Mouse (Mus musculus): ENCODE data around the gene Astn1. TPM values are rescaled to one million over a fixed set of nuclear protein-coding genes. Genes with fewer than 3 reads are reported as not detected.

The Astn1 gene
- polyA plus RNA-seq, 1 experiment from 2014 or later: 38.4 TPM

DNA sequence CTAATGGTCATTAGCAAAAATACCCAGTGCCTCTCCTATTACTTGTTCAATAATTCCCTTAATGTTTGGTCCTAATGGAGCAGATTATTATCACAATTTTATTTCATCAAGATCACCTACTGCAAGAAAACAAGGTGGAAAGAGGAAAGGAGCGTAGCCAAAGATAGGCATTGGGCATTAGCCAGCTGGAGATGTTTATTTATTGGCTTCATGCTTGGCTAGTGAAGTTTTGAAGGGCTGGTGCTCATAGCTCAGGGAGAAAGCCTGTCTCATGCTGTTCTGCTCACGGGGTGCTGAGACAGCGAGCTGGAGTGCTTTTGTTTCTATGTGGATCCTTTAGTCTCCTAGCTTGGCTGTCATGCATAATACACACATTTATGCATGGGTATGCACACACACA lies 131.2 kb downstream of the Astn1 start:
- 70% methylated on average over 3 of the region's 3 CpGs for WGBS
- H3K27ac ChIP-seq (ENCODE audit: low read depth, low read length): no peak overlapping the region
- peaks cover 16% of the 10 kb centered on the region; the same call in 1 of the 2 replicates for H3K4me1 ChIP-seq (ENCODE audit: control insufficient read depth, insufficient read depth, low read length)
- no peak overlapping the region for H3K9ac ChIP-seq (ENCODE audit: low read length)
- H3K4me3 ChIP-seq (ENCODE audit: low read depth, low read length): no peak overlapping the region
- no peaks in the 10 kb centered on the region for H3K9me3 ChIP-seq (replicated peaks; ENCODE audit: control insufficient read depth, low read length)
- ATAC-seq (no peak), DNase-seq (ENCODE audit: low spot score) (no peak)
- no peaks in the 10 kb centered on the region for H3K27me3 ChIP-seq (replicated peaks; ENCODE audit: control insufficient read depth, insufficient read depth, low read length)
- H3K36me3 ChIP-seq (ENCODE audit: control insufficient read depth, insufficient read depth, low read length): no peaks in the 10 kb centered on the region
- H3K4me2 ChIP-seq (ENCODE audit: low read length): no peak overlapping the region

DNA sequence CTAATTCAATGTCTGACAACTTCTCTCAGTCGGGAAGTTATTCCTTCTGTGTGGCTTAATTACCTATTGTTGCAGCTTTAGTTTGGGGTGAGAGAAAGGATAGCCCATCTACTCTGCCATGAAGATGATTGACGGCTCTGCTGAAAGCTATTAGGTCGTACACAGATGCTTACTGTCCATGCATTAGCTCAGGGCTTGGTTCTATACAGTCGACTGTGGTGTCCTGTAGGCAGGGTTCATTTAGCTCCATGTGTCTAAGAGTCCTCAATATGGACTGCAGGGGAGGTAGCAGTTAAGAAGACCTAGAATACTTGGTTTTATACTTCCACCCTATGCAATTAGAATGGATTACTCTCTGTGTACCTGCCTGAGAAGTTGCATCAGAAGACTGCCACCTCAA lies 138.1 kb downstream of the Astn1 start:
- 56% methylated on average over 4 of the region's 4 CpGs for WGBS

DNA sequence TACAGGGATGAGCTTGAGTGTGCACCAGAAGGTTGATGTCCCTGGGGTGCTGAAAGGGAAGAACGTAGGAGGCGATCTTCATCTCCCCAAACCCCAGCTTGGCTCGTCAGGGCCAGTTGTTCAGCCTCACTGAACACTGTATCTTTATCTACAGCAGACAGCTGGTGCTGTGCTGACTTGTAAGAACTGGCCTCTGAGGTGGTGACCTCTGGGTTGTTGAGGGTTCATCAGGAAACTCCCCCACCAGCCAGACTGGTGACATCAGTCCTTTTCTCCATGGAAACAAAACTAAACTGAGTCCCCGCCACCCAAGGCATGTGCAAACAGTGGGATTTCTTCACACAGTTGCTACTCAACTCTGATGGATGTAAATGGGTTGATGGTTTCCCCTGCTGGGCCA lies 138.9 kb downstream of the Astn1 start:
- DNase-seq (ENCODE audit: low spot score) (no peak), ATAC-seq (no peak)
- no peaks in the 10 kb centered on the region for H3K27me3 ChIP-seq (replicated peaks; ENCODE audit: control insufficient read depth, insufficient read depth, low read length)
- H3K4me3 ChIP-seq (ENCODE audit: low read depth, low read length): no peak overlapping the region
- H3K27ac ChIP-seq (ENCODE audit: low read depth, low read length): no peak overlapping the region
- H3K9me3 ChIP-seq (replicated peaks; ENCODE audit: control insufficient read depth, low read length): no peaks in the 10 kb centered on the region
- H3K4me2 ChIP-seq (ENCODE audit: low read length): no peak overlapping the region
- no peaks in the 10 kb centered on the region for H3K4me1 ChIP-seq (ENCODE audit: control insufficient read depth, insufficient read depth, low read length)
- H3K9ac ChIP-seq (ENCODE audit: low read length): no peak overlapping the region
- WGBS: 83% methylated on average over 4 of the region's 4 CpGs
- H3K36me3 ChIP-seq (ENCODE audit: control insufficient read depth, insufficient read depth, low read length): peaks cover 12% of the 10 kb centered on the region

More for the DNA sequence above, 138.1 kb downstream of the Astn1 start:
- H3K4me1 ChIP-seq (ENCODE audit: control insufficient read depth, insufficient read depth, low read length): no peaks in the 10 kb centered on the region
- H3K9me3 ChIP-seq (replicated peaks; ENCODE audit: control insufficient read depth, low read length): no peaks in the 10 kb centered on the region
- no peak overlapping the region for H3K4me3 ChIP-seq (ENCODE audit: low read depth, low read length)
- H3K9ac ChIP-seq (ENCODE audit: low read length): no peak overlapping the region
- peaks cover 5% of the 10 kb centered on the region for H3K36me3 ChIP-seq (ENCODE audit: control insufficient read depth, insufficient read depth, low read length)
- no peak for DNase-seq (ENCODE audit: low spot score)
- H3K27me3 ChIP-seq (replicated peaks; ENCODE audit: control insufficient read depth, insufficient read depth, low read length): no peaks in the 10 kb centered on the region
- no peak overlapping the region for H3K4me2 ChIP-seq (ENCODE audit: low read length)
- no peak for ATAC-seq
- H3K27ac ChIP-seq (ENCODE audit: low read depth, low read length): no peak overlapping the region

DNA sequence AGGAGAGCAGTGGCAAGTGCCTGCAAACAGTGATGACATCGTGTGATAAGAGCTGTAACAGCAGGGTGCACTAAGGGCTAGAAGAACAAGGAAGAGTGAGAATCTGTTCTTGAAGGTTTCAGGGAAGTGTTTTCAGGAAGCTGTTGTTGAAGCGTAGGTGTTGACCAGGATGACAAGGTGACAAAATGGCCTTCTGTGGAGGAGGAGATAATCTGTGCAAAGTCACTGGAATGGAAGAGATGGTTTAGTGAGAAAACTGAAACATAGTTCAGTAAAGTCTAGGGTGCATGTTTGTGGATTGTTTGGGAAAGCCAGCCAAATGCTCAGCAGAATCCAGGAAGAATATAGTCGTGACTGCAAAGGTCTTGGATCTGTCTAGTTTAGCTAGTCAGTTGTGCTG lies 145.5 kb downstream of the Astn1 start:
- no peaks in the 10 kb centered on the region for H3K9me3 ChIP-seq (replicated peaks; ENCODE audit: control insufficient read depth, low read length)
- H3K4me1 ChIP-seq (ENCODE audit: control insufficient read depth, insufficient read depth, low read length): no peaks in the 10 kb centered on the region
- H3K27ac ChIP-seq (ENCODE audit: low read depth, low read length): no peak overlapping the region
- H3K27me3 ChIP-seq (replicated peaks; ENCODE audit: control insufficient read depth, insufficient read depth, low read length): no peaks in the 10 kb centered on the region
- DNase-seq (ENCODE audit: low spot score): no peak
- H3K4me2 ChIP-seq (ENCODE audit: low read length): no peak overlapping the region
- no peak for ATAC-seq
- 75% methylated on average over 3 of the region's 3 CpGs for WGBS
- no peak overlapping the region for H3K4me3 ChIP-seq (ENCODE audit: low read depth, low read length)
- peaks cover 46% of the 10 kb centered on the region for H3K36me3 ChIP-seq (ENCODE audit: control insufficient read depth, insufficient read depth, low read length)
- no peak overlapping the region for H3K9ac ChIP-seq (ENCODE audit: low read length)

DNA sequence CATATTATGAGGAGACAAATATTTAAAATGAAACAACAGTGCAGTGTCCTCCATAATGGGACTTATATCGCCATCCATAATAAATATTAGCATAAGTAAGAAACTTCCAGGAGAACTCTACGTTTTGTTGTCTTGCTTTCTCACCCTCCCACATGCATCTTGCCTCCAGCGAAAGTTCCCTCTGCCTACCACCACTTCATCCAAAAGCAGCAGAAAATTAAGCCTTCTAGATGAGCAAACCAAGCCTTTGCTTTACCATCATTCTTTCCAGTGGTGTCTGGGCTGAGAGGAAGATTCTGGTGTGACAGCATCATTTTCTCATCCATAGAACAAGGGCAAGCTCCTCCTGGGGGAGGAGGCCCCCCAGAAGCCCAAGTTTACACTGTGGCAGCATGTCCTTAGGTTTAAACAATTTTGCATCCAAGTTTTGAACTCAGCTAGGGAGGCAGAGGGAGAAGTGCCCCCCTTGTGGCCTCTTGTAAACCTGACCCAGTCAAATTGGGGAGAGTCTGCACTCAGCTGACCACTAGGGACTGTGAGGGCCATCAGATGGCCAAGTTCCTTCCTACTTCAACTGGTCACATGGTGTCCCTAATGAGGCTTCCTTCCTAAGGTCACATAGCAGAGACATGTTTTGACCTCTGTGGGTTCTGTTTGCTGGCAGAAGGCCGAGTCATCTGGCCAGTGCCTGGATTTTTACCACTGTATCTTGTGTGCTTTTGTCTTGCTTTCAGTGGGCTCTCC lies 147.2 kb downstream of the Astn1 start:
- Histone ChIP-seq H3K4me1 (ENCODE audit: control insufficient read depth, insufficient read depth, low read length) (peaks cover 2% of the 10 kb centered on the region; the same call in 1 of the 2 replicates), H3K27ac (ENCODE audit: low read depth, low read length) (no peak overlapping the region), H3K4me3 (ENCODE audit: low read depth, low read length) (no peak overlapping the region), H3K27me3 (replicated peaks; ENCODE audit: control insufficient read depth, insufficient read depth, low read length) (no peaks in the 10 kb centered on the region), H3K9me3 (replicated peaks; ENCODE audit: control insufficient read depth, low read length) (no peaks in the 10 kb centered on the region), H3K4me2 (ENCODE audit: low read length) (no peak overlapping the region), H3K36me3 (ENCODE audit: control insufficient read depth, insufficient read depth, low read length) (peaks cover 56% of the 10 kb centered on the region), H3K9ac (ENCODE audit: low read length) (no peak overlapping the region)
- 92% methylated on average over 4 of the region's 4 CpGs for WGBS
- DNase-seq (ENCODE audit: low spot score) (no peak), ATAC-seq (no peak)

DNA sequence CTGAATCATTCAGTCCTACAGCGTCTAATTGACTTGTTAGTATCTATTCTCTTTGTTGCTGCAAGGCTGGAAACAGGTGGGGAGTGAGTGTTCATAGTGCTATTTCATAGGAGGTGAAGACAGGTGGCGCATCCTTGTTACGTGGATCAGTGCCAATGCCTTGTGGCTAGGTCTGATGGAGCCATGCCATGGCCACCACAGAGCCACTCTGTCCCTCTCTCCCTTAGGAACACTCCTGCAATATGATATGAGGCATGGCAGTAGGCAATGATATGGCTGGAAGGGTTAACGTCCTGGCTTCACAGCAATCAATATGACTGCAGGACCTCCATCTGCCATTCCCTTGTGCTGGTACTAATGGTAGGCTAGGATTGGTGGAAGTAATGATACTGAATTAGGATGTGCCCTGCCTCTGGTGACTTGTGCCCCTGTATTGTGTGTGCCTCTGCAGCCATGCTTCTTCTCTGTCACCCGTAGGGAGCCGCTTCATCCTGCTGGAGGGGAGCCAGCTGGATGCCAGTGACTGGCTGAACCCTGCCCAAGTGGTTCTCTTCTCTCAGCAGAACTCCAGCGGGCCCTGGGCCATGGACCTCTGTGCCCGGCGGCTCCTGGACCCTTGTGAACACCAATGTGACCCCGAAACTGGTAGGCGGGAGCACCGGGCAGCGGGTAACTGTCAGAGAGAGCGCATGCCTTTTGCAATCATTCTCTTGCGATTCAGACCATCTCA lies 148.6 kb downstream of the Astn1 start:
- no peak for ATAC-seq
- H3K27ac ChIP-seq (ENCODE audit: low read depth, low read length): no peak overlapping the region
- H3K4me1 ChIP-seq (ENCODE audit: control insufficient read depth, insufficient read depth, low read length): peaks cover 2% of the 10 kb centered on the region; the same call in 1 of the 2 replicates
- no peak overlapping the region for H3K4me2 ChIP-seq (ENCODE audit: low read length)
- no peak overlapping the region for H3K9ac ChIP-seq (ENCODE audit: low read length)
- H3K4me3 ChIP-seq (ENCODE audit: low read depth, low read length): no peak overlapping the region
- no peak for DNase-seq (ENCODE audit: low spot score)
- no peaks in the 10 kb centered on the region for H3K27me3 ChIP-seq (replicated peaks; ENCODE audit: control insufficient read depth, insufficient read depth, low read length)
- H3K9me3 ChIP-seq (replicated peaks; ENCODE audit: control insufficient read depth, low read length): no peaks in the 10 kb centered on the region
- 91% methylated on average over 15 of the region's 15 CpGs for WGBS
- H3K36me3 ChIP-seq (ENCODE audit: control insufficient read depth, insufficient read depth, low read length): peaks cover 50% of the 10 kb centered on the region

DNA sequence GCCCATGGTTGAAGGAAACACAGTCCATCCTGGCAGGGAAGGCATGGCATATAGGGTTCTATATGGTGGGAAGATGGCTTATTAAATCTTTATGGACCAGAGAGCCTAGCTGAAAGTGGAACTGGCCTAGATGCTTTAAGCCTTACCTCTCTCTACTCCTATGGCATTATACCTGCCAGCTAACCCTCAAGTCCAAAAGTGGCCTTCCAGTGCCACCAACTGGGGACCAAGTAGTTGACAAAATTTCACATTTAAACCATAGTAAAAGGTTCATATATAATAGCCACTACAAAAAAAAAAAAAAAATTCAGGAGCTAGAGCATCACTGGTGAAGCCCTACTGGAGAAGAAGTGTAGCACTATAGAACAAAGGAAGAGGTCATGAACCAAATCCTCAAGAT lies 150.0 kb downstream of the Astn1 start:
- DNase-seq (ENCODE audit: low spot score) (no peak), ATAC-seq (no peak)
- no peaks in the 10 kb centered on the region for H3K9me3 ChIP-seq (replicated peaks; ENCODE audit: control insufficient read depth, low read length)
- H3K9ac ChIP-seq (ENCODE audit: low read length): no peak overlapping the region
- H3K27ac ChIP-seq (ENCODE audit: low read depth, low read length): no peak overlapping the region
- peaks cover 46% of the 10 kb centered on the region for H3K36me3 ChIP-seq (ENCODE audit: control insufficient read depth, insufficient read depth, low read length)
- H3K27me3 ChIP-seq (replicated peaks; ENCODE audit: control insufficient read depth, insufficient read depth, low read length): no peaks in the 10 kb centered on the region
- peaks cover 2% of the 10 kb centered on the region; the same call in 1 of the 2 replicates for H3K4me1 ChIP-seq (ENCODE audit: control insufficient read depth, insufficient read depth, low read length)
- H3K4me2 ChIP-seq (ENCODE audit: low read length): no peak overlapping the region
- no peak overlapping the region for H3K4me3 ChIP-seq (ENCODE audit: low read depth, low read length)

DNA sequence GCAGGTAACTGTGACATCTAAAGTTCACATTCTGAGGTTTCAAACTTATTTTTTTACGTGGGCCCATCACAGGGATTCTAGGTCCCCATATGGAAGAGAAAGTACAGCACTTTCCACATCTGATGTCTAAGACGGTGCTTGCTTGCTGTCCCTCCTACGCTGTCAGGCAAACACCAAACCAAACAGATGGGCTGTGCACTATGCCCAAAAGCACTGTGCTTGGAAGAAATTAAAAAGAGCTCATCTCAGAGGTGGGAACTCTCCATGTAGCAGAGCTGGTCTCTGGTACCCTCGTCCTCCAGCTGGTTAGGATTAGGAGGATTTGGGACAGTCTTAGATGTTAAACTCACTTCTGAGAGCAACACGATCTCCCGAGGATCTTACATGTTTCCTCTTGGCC lies 150.6 kb downstream of the Astn1 start:
- no peak overlapping the region for H3K4me2 ChIP-seq (ENCODE audit: low read length)
- H3K27ac ChIP-seq (ENCODE audit: low read depth, low read length): no peak overlapping the region
- H3K4me1 ChIP-seq (ENCODE audit: control insufficient read depth, insufficient read depth, low read length): peaks cover 2% of the 10 kb centered on the region; the same call in 1 of the 2 replicates
- peaks cover 48% of the 10 kb centered on the region for H3K36me3 ChIP-seq (ENCODE audit: control insufficient read depth, insufficient read depth, low read length)
- H3K27me3 ChIP-seq (replicated peaks; ENCODE audit: control insufficient read depth, insufficient read depth, low read length): no peaks in the 10 kb centered on the region
- DNase-seq (ENCODE audit: low spot score): no peak
- ATAC-seq: no peak
- WGBS: 80% methylated on average over 6 of the region's 6 CpGs
- no peak overlapping the region for H3K9ac ChIP-seq (ENCODE audit: low read length)
- no peak overlapping the region for H3K4me3 ChIP-seq (ENCODE audit: low read depth, low read length)
- no peaks in the 10 kb centered on the region for H3K9me3 ChIP-seq (replicated peaks; ENCODE audit: control insufficient read depth, low read length)

DNA sequence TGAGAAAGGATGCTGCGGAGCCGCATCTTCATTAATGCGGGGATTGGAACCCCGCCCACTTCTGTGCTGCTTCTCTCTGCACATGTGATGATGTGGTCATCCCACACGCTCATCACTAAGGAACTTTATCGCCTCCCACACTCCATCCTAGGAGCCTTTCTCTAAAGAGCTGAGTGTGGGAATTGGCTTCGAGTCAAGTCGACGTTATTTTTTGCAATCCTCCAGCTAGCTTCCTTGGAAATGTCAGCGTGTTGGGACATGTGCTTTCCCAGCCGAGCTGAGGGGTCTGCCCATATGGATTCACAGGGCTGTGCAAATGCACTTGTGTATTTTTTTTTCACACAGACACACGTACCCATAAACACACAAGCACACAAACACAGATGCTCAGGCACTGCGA lies 151.5 kb downstream of the Astn1 start:
- 75% methylated on average over 13 of the region's 13 CpGs for WGBS

More for the DNA sequence above, 151.5 kb downstream of the Astn1 start:
- no peaks in the 10 kb centered on the region for H3K27me3 ChIP-seq (replicated peaks; ENCODE audit: control insufficient read depth, insufficient read depth, low read length)
- H3K4me3 ChIP-seq (ENCODE audit: low read depth, low read length): no peak overlapping the region
- H3K9ac ChIP-seq (ENCODE audit: low read length): no peak overlapping the region
- no peaks in the 10 kb centered on the region for H3K9me3 ChIP-seq (replicated peaks; ENCODE audit: control insufficient read depth, low read length)
- H3K36me3 ChIP-seq (ENCODE audit: control insufficient read depth, insufficient read depth, low read length): peaks cover 48% of the 10 kb centered on the region
- DNase-seq (ENCODE audit: low spot score): peak; percentile 70
- peaks cover 2% of the 10 kb centered on the region; the same call in 1 of the 2 replicates for H3K4me1 ChIP-seq (ENCODE audit: control insufficient read depth, insufficient read depth, low read length)
- peak; percentile 52; the same call in 1 of the 2 replicates for ATAC-seq
- H3K4me2 ChIP-seq (ENCODE audit: low read length): no peak overlapping the region
- no peak overlapping the region for H3K27ac ChIP-seq (ENCODE audit: low read depth, low read length)
